Mouse (Mus musculus): ENCODE results near the gene Chrnb2. TPM values are rescaled to one million over a fixed set of nuclear protein-coding genes. Genes with fewer than 3 reads are reported as not detected.

Chrnb2 gene
- 1.7 TPM for polyA plus RNA-seq (2017; shearing (Covaris generic))

DNA sequence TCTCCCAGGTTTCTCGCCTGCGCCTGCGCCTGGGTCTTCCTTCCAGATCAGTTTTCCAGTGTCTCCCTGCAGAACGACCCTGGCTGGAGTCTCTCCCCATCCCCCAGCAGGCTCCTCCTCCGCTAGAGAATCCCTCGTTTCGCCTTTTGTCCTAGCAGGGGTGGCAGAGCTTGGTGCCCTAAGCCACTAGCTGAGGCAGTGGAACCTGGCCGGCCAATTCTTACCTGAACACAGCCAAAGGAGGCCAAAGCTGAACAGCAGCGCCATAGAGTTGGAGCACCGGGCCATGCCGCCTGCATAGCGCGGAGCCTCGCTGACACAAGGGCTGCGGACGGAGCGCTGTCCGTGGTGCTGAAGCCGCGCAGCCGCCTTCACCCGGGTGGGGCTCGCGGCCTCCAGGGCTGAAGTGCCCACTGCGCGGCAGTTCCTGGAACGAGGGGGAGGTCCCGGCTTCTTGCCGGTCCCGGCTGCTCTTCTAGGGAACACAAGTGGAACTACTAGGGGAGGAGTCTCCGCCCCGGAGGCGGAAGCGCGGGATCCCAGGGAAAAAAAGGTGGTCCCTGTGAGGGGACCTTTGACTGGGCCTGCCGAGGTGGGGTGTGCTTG lies at the start of gene Chrnb2:
Gene Chrnb2 (minus strand): TSS at position 514 of the 606 bp plus-strand sequence.

DNA sequence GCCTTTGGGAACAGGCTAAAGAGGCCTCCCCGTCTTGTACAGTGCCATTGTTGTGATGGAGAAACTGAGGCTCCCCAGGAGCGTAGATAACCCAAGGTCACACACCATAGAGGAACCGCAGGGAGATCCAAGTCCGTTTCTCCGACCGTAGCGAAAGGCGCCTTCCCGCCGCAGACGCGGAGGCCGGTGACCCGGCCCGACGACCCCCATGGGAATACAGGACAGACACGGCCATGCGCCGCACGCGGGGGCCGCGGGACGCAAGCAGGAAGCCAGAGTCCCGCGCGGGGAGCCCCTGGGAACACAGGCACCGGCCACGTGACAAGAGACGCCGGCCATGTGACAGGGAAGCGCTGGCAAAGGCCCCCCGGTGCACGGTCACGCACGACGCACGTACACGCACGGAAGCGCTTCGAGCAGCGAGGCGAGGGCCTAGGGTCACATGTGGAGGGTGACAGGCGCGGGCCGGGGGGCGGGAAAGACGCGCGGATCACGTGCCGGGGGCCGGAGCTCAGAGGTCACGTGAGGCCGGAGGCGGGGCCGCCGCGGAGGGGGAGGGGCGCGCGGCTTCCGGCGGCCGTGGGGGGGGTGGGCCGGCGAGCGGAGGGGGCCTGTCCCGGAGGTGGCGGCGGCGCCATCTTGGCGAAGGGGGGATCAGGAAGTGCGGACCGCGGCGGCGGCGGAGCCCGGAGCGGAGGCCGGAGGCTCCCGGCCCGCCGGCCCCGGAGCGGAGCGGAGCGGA lies 8.7 kb upstream of the Chrnb2 start, which contains the start of gene Ube2q1:
Gene Ube2q1 (plus strand): TSS at position 649 of the 742 bp plus-strand sequence.

DNA sequence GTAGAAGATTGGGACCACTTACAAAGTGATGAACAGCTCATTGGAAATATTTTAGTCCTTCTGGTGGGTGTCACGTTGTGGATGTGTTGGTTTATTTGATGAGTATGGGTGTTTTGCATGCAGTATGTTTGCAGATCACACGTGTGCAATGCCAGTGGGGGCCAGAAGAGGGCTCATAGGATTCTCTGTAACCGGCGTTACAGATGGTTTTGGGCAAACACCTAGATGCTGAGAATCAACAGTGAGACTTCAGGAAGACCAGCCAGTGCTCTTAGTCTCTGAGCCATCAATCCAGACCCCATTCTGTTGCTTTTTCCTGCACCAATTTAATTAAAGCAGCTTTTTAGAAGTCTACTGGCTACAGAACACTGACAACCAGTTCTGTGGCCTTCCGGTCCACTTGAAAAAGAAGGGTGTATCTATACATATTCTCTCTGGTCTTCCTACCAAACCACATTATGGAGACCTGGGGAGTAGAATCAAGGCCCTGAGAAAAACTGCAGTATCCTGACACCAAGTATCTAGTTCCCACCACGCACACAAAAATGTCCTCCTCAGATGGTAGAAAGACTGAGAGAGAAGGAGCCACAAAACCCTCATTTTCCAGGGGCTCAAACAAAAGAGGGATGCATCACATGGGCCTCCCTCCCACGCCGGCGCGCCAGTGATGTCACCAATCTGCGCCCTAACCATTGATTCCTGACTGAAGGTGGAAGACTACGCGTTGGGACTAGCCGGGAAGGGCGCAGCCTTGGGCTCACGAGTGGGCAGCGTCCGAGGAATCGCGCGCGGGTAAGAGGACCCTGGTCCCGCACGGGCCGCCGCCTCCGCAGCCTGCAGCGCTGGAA lies 49.8 kb downstream of the Chrnb2 start, which contains the start of gene Adar:
Gene Adar (plus strand): TSS at position 664 of the 848 bp plus-strand sequence.

Other genes with a start within 250 kb of the Chrnb2 start
- gene Kcnn3, start 244.5 kb downstream of the Chrnb2 start, polyA plus RNA-seq (2017; shearing (Covaris generic)): not detected
- 61.1 TPM for gene Adar, start 49.6 kb downstream of the Chrnb2 start, polyA plus RNA-seq (2017; shearing (Covaris generic))
- gene Ube2q1, start 9.0 kb upstream of the Chrnb2 start, polyA plus RNA-seq (2017; shearing (Covaris generic)): 53.1 TPM
- 0.30 TPM for gene She, start 66.7 kb upstream of the Chrnb2 start, polyA plus RNA-seq (2017; shearing (Covaris generic))
- 39.2 TPM for gene Il6ra, start 148.6 kb upstream of the Chrnb2 start, polyA plus RNA-seq (2017; shearing (Covaris generic))
- gene Atp8b2, start 198.9 kb upstream of the Chrnb2 start, polyA plus RNA-seq (2017; shearing (Covaris generic)): 73.1 TPM
- 94.5 TPM for gene Hax1, start 234.1 kb upstream of the Chrnb2 start, polyA plus RNA-seq (2017; shearing (Covaris generic))

Measured in effector memory CD4-positive, alpha-beta T cell, adult 5 months (primary cell).